Mouse (Mus musculus): ENCODE results near the gene Riox1.

DNA sequence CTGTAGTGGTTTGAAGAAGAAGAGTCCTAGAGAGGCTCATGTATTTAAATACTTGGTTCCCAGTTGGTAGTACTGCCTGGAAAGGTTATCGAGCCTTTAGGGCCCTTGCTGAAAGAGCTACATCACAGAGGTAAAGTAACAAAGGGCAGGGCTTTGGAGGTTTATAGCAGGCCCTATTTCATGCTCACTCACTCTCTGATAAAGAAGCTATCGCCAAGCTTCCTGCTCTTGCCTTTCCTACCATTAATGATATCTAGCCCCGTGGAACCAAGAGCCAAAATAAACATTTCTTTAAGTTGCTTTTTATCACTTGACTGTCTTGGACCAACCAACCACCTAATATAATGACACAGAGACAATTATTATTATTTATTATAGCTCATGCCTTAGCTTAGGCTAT, 50.0 kb downstream of the Riox1 start:
- TF ChIP-seq CTCF (IDR thresholded peaks at IDR 0.05; ENCODE audit: low read depth): no peak
- TF ChIP-seq EP300 (optimal IDR thresholded peaks at IDR 0.05): no peak
